Mouse (Mus musculus) ES-Bruce4 (cell line): ENCODE data around the gene Cadps. TPM values are rescaled to one million over a fixed set of nuclear protein-coding genes. Genes with fewer than 3 reads are reported as not detected.

Experiments used
- H3K27ac ChIP-seq: 2 replicates; pipeline ENCODE4 v1.5.1; 2012; ENCODE audit warnings: low read length, inconsistent platforms; ENCODE audit not compliant: insufficient read depth
- H3K27me3 ChIP-seq: 2 replicates; pipeline ENCODE4 v1.6.1; 2012; ENCODE audit warnings: mild to moderate bottlenecking, low read length, inconsistent platforms; ENCODE audit not compliant: control insufficient read depth, poor library complexity, insufficient read depth, severe bottlenecking
- H3K36me3 ChIP-seq: 2 replicates; pipeline ENCODE4 v1.6.1; 2012; ENCODE audit warnings: inconsistent platforms, mild to moderate bottlenecking, low read length, moderate library complexity; ENCODE audit not compliant: control insufficient read depth, poor library complexity, insufficient read depth, severe bottlenecking
- H3K4me1 ChIP-seq: one replicate; pipeline ENCODE4 v1.8.1; 2011; ENCODE audit warnings: low read length; ENCODE audit not compliant: control insufficient read depth, insufficient read depth
- H3K4me3 ChIP-seq: 2 replicates; pipeline ENCODE4 v1.5.1; 2011; ENCODE audit warnings: low read depth, mild to moderate bottlenecking, low read length
- H3K9ac ChIP-seq: 2 replicates; pipeline ENCODE4 v1.6.1; 2012; ENCODE audit warnings: low read depth, mild to moderate bottlenecking, inconsistent platforms; ENCODE audit not compliant: poor library complexity, severe bottlenecking
- H3K9me3 ChIP-seq: replicated peaks from 2 replicates; pipeline ENCODE4 v1.6.1; 2012; ENCODE audit warnings: mild to moderate bottlenecking, low read length, inconsistent platforms; ENCODE audit not compliant: control insufficient read depth, poor library complexity, insufficient read depth, severe bottlenecking
- CTCF ChIP-seq: IDR thresholded peaks from one replicate; pipeline ENCODE4 v1.8.1; 2011; ENCODE audit warnings: low read depth, low read length
- EP300 ChIP-seq: IDR thresholded peaks from 2 replicates; pipeline ENCODE4 v1.6.1; 2011; ENCODE audit warnings: low read depth, low read length; ENCODE audit not compliant: insufficient read depth
- POLR2A ChIP-seq: IDR thresholded peaks from one replicate; pipeline ENCODE4 v1.8.1; 2011; ENCODE audit warnings: low read length; ENCODE audit not compliant: insufficient read depth
- polyA plus RNA-seq: library from polyadenylated mRNA; stranded (reverse); fragments of >200 nt; gene quantifications from 2 replicates; pipeline ENCODE4 v1.2.4, GENCODE M21; 2011; ENCODE audit warnings: low read depth; ENCODE audit not compliant: missing spikeins, insufficient read depth, insufficient read length

Gene Cadps
- polyA plus RNA-seq, 1 experiment, result 1.3 TPM

DNA sequence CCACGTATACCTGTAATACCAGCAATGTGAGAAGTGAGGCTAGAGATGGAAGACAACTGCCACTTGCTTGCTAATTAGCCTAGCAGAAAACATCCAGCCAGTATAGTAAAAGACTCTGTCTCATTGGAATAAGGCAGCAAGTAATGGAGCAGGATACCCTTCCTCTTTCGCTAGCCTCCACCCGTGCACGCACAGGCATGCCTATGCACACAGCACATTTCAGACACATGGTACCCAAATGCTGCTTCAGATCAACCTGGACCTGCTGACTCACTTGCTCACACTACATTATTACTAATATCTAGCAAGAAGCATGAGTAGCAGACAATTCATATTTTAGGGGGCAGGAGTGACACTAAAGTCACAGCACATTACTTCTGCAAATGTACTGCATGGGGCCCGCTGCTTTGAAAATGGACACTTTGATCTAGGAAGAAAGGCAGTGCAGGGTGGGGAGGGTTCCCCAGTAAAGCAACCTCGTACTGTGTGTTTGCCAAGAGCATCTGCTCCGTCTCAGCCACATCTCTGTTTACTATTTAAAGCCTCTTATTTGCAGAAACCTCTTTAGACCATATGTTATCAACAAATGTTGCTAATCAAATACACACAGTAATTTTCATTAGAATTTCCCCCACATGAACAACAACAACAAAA, 263.8 kb downstream of the Cadps start:
- Histone ChIP-seq H3K9ac (no peak overlapping the region), H3K4me1 (no peaks in the 10 kb centered on the region), H3K36me3 (no peaks in the 10 kb centered on the region), H3K4me3 (no peak overlapping the region), H3K9me3 (no peaks in the 10 kb centered on the region), H3K27me3 (no peaks in the 10 kb centered on the region), H3K27ac (no peak overlapping the region)
- TF ChIP-seq POLR2A (no peak), EP300 (no peak), CTCF (no peak)

DNA sequence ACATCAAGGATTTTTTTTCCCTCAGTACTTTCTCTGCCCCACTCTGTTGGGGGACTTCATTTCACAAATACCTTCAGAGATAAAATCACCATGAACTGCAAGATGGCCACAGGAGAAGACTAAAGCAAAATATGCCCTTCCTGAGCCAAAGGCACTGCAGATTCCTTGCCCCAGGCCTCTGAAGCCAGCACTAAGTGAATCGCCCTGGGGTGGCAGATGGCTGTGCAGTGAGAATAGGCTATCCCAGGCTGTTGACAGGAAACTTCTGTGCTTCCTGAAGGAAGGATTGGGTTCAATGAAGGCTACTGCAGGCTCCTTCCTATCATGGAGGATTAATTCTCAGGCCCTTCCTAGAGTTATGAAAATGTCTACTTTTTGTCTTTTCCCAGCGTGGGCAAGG, 268.4 kb downstream of the Cadps start:
- H3K4me3 ChIP-seq, result no peak overlapping the region
- H3K4me1 ChIP-seq, result no peaks in the 10 kb centered on the region
- H3K27me3 ChIP-seq, result no peaks in the 10 kb centered on the region
- TF ChIP-seq CTCF (no peak), EP300 (no peak), POLR2A (no peak)
- H3K36me3 ChIP-seq, result no peaks in the 10 kb centered on the region
- H3K27ac ChIP-seq, result no peak overlapping the region
- no peak overlapping the region for H3K9ac ChIP-seq
- H3K9me3 ChIP-seq, result no peaks in the 10 kb centered on the region

DNA sequence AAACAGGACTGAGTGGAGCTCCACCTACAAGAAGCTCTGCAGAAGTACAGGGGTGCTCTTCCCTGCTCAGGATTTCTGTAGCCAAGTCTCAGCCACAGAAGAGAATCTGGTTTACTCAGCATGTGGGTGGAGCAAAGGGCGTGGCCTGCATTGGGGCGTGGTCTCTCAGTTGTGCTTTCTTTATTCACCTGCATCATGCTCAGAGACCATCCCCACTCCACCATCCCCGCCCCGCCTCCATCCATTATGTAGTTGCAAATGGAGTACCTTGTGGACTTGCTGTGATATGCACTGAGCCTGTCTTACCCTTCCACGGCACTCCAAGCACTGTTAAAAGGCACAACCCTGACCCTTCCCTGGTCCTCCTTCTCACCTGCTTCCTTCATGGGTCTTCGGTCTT, 271.5 kb downstream of the Cadps start:
- Histone ChIP-seq H3K9ac (no peak overlapping the region), H3K9me3 (no peaks in the 10 kb centered on the region), H3K4me3 (no peak overlapping the region), H3K36me3 (no peaks in the 10 kb centered on the region), H3K27ac (no peak overlapping the region), H3K4me1 (no peaks in the 10 kb centered on the region), H3K27me3 (no peaks in the 10 kb centered on the region)
- TF ChIP-seq CTCF (no peak), EP300 (0 out of 2 replicates have a peak, but pooled peaks have one; percentile 21), POLR2A (no peak)

DNA sequence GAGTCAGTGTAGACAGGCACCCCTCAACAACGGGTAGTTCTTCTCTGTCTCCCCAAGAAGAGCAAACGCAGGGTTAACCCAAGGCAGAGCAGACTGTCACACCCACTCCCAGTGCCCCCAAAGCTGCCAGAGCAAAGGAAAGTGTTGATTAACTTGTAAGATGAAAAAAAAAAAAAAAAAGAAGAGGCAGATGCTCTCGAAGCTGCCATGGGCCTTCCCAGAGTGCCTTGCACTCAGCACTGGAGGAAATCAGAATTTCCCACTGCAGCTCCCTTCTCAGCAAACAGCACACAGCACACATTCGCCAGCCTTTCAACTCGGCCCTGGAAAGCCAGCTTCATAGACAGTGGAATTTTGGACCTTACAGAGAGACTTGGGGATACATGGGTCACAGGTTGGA, 271.9 kb downstream of the Cadps start:
- Histone ChIP-seq H3K27ac (no peak overlapping the region), H3K4me1 (no peaks in the 10 kb centered on the region)

DNA sequence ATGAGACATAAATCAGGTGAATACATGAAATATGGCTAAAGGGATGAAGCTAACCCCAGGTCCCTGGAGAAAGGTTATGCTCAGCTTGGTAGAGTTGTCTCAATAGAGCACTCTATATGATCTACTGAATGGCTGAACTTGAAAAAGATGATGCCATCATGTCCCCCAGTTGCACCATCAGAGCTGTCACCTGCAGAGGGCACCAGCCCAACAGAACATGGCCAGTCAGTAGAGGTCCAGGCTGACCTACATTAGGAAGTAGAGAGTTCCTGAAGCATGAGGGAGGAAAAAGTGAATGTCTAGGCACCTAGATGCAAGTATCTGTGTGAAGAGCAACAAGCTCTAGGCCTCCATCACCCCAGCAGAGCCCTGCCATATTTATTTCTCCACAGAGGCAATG, 273.6 kb downstream of the Cadps start:
- Histone ChIP-seq H3K4me3 (no peak overlapping the region), H3K9ac (no peak overlapping the region), H3K27ac (no peak overlapping the region), H3K27me3 (no peaks in the 10 kb centered on the region), H3K36me3 (no peaks in the 10 kb centered on the region), H3K9me3 (no peaks in the 10 kb centered on the region), H3K4me1 (no peaks in the 10 kb centered on the region)
- peak; percentile 23 for TF ChIP-seq CTCF
- no peak for TF ChIP-seq POLR2A

More for the DNA sequence above, 271.9 kb downstream of the Cadps start:
- TF ChIP-seq CTCF (no peak), EP300 (no peak), POLR2A (no peak)
- no peaks in the 10 kb centered on the region for H3K9me3 ChIP-seq
- no peak overlapping the region for H3K4me3 ChIP-seq
- no peak overlapping the region for H3K9ac ChIP-seq
- H3K36me3 ChIP-seq, result no peaks in the 10 kb centered on the region
- no peaks in the 10 kb centered on the region for H3K27me3 ChIP-seq

DNA sequence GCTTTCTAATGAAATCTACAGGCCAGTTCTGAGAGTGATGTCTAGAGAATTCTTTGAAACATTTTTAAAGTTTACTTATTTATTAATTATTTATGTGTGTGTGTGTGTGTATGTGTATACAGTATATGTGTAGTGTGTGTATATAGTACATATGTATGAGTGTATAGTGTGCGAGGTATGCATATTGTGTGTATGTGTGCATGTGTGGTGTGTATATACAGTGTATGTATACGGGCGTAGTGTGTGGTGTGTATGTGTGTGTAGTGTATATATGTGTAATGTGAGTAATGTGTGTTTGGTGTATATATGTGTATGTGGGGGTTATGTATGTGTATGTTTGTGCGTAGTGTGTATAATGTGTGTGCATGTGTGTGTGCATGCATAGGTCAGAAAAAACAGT, 275.4 kb downstream of the Cadps start:
- no peaks in the 10 kb centered on the region for H3K4me1 ChIP-seq
- H3K36me3 ChIP-seq, result no peaks in the 10 kb centered on the region
- H3K27ac ChIP-seq, result no peak overlapping the region
- no peak overlapping the region for H3K4me3 ChIP-seq
- H3K9ac ChIP-seq, result no peak overlapping the region
- H3K27me3 ChIP-seq, result no peaks in the 10 kb centered on the region
- H3K9me3 ChIP-seq, result no peaks in the 10 kb centered on the region
- no peak for TF ChIP-seq POLR2A
- TF ChIP-seq EP300, result no peak
- TF ChIP-seq CTCF, result no peak
